Mouse (Mus musculus) limb, embryonic 12.5 days (tissue): ENCODE measurements around the gene Syn3. TPM values are rescaled to one million over a fixed set of nuclear protein-coding genes. Genes with fewer than 3 reads are reported as not detected.
"Not testable (repeated sequence)": the region's sequence is repeated elsewhere in the genome, so short reads cannot be mapped to it uniquely, and the experiment has no call there.

Experiments used
- ATAC-seq: fragments of 200-750 bp; cut with Nextera tagmentation; 2 replicates; pipeline ENCODE4 v1.8.0; 2017; ENCODE audit warnings: low read depth, moderate TSS enrichment; ENCODE audit not compliant: insufficient number of reproducible peaks, insufficient read depth, low FRiP score, low TSS enrichment
- H3K27ac ChIP-seq: fragments of 300-500 bp; sonication (generic); 2 replicates; pipeline ENCODE4 v1.5.1; 2016; ENCODE audit warnings: mild to moderate bottlenecking, moderate library complexity
- H3K27me3 ChIP-seq: fragments of 300-500 bp; sonication (generic); 2 replicates; pipeline ENCODE4 v1.6.1; 2016; ENCODE audit warnings: mild to moderate bottlenecking, moderate library complexity
- H3K36me3 ChIP-seq: fragments of 300-500 bp; sonication (generic); 2 replicates; pipeline ENCODE4 v1.6.1; 2016; ENCODE audit warnings: mild to moderate bottlenecking, moderate library complexity
- H3K4me1 ChIP-seq: fragments of 300-500 bp; sonication (generic); replicated peaks from 2 replicates; pipeline ENCODE4 v1.6.1; 2016
- H3K4me2 ChIP-seq: fragments of 300-500 bp; sonication (generic); 2 replicates; pipeline ENCODE4 v1.6.1; 2016; ENCODE audit warnings: mild to moderate bottlenecking, moderate library complexity
- H3K4me3 ChIP-seq: fragments of 300-500 bp; sonication (generic); replicated peaks from 2 replicates; pipeline ENCODE4 v1.5.1; 2016; ENCODE audit warnings: mild to moderate bottlenecking
- H3K9ac ChIP-seq: fragments of 300-500 bp; sonication (generic); replicated peaks from 2 replicates; pipeline ENCODE4 v1.6.1; 2016; ENCODE audit warnings: mild to moderate bottlenecking, moderate library complexity
- H3K9me3 ChIP-seq: fragments of 300-500 bp; sonication (generic); 2 replicates; pipeline ENCODE4 v1.6.1; 2016; ENCODE audit warnings: mild to moderate bottlenecking, moderate library complexity
- WGBS: fragments of 180-500 bp; shearing (Covaris S2); methylation state at CpG from one replicate; pipeline ENCODE4 v1.1.7; 2016; 5-methylcytosine and 5-hydroxymethylcytosine counted together
- polyA plus RNA-seq: library from polyadenylated mRNA; unstranded; fragments of >200 nt; fragmentation: Nextera tagmentation; extraction: Ambion mirVana; gene quantifications from 2 replicates; pipeline ENCODE4 v1.2.1, GENCODE M21; 2016

Gene Syn3
- polyA plus RNA-seq, 1 experiment from 2014 or later: 4.1 TPM

- 67% methylated on average over 3 of the region's 3 CpGs for WGBS
- no peak overlapping the region for H3K27ac ChIP-seq
- no peak overlapping the region for H3K9ac ChIP-seq
- no peak for ATAC-seq
- H3K4me3 ChIP-seq: no peak overlapping the region
- no peaks in the 10 kb centered on the region for H3K36me3 ChIP-seq
- H3K4me1 ChIP-seq: no peaks in the 10 kb centered on the region
- H3K9me3 ChIP-seq: no peaks in the 10 kb centered on the region
- H3K27me3 ChIP-seq: no peaks in the 10 kb centered on the region
- no peak overlapping the region for H3K4me2 ChIP-seq
Observed at GRCm38 (mm10) chr10:86444665-86445064, 54.0 kb downstream of the Syn3 start.

- no peak overlapping the region for H3K9ac ChIP-seq
- no peak for ATAC-seq
- H3K27ac ChIP-seq: no peak overlapping the region
- H3K4me2 ChIP-seq: no peak overlapping the region
- H3K36me3 ChIP-seq: no peaks in the 10 kb centered on the region
- H3K4me1 ChIP-seq: no peaks in the 10 kb centered on the region
- no peak overlapping the region for H3K4me3 ChIP-seq
- H3K27me3 ChIP-seq: no peaks in the 10 kb centered on the region
- 77% methylated on average over 3 of the region's 3 CpGs for WGBS
- no peaks in the 10 kb centered on the region for H3K9me3 ChIP-seq
Observed at GRCm38 (mm10) chr10:86441765-86442164, 56.9 kb downstream of the Syn3 start.

- ATAC-seq: no peak
Observed at GRCm38 (mm10) chr10:86439640-86440039, 59.1 kb downstream of the Syn3 start.

GRCm38 (mm10) chr10:86437294-86437693, 61.4 kb downstream of the Syn3 start:
- no peaks in the 10 kb centered on the region for H3K36me3 ChIP-seq
- H3K9me3 ChIP-seq: no peaks in the 10 kb centered on the region
- H3K27me3 ChIP-seq: no peaks in the 10 kb centered on the region
- H3K27ac ChIP-seq: no peak overlapping the region
- H3K4me1 ChIP-seq: no peaks in the 10 kb centered on the region
- H3K4me3 ChIP-seq: no peak overlapping the region
- no peak for ATAC-seq
- no peak overlapping the region for H3K9ac ChIP-seq
- WGBS: 84% methylated on average over 11 of the region's 11 CpGs
- H3K4me2 ChIP-seq: no peak overlapping the region

More at GRCm38 (mm10) chr10:86439640-86440039, 59.1 kb downstream of the Syn3 start:
- H3K4me1 ChIP-seq: no peaks in the 10 kb centered on the region
- no peak overlapping the region for H3K27ac ChIP-seq
- H3K4me2 ChIP-seq: no peak overlapping the region
- H3K36me3 ChIP-seq: no peaks in the 10 kb centered on the region
- no peak overlapping the region for H3K9ac ChIP-seq
- WGBS: 91% methylated on average over 4 of the region's 4 CpGs
- H3K4me3 ChIP-seq: no peak overlapping the region
- H3K9me3 ChIP-seq: no peaks in the 10 kb centered on the region
- no peaks in the 10 kb centered on the region for H3K27me3 ChIP-seq

GRCm38 (mm10) chr10:86435006-86435405, 63.7 kb downstream of the Syn3 start:
- H3K9ac ChIP-seq, ATAC-seq, H3K4me2 ChIP-seq, H3K9me3 ChIP-seq, H3K36me3 ChIP-seq, H3K4me1 ChIP-seq, H3K4me3 ChIP-seq, H3K27ac ChIP-seq, H3K27me3 ChIP-seq: not testable (repeated sequence)
- 69% methylated on average over 4 of the region's 4 CpGs for WGBS

DNA sequence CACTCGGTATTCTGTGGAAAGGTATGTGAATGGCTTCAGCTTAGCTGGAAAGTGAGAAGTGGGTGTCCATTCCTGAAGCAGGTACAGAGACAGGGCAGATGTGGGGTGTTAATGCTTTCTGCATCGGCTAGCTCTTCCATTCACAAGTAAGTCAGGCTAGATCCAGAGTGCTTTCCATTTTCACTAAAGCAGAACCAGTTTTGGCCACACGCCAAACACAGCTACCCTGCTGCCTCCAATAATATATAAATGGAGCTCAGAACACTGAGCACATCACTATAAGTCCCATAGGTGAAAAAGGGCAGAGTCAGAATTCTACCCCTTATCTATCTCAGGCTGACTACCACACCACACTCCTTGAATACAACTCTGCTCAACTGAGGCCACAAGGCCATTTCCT, 69.0 kb downstream of the Syn3 start:
- Histone ChIP-seq H3K36me3 (no peaks in the 10 kb centered on the region), H3K9ac (no peak overlapping the region), H3K4me3 (no peak overlapping the region), H3K9me3 (no peaks in the 10 kb centered on the region), H3K4me2 (no peak overlapping the region), H3K27ac (no peak overlapping the region), H3K4me1 (peaks cover 31% of the 10 kb centered on the region), H3K27me3 (peaks cover 12% of the 10 kb centered on the region; the same call in 1 of the 2 replicates)
- 66% methylated on average over 3 of the region's 3 CpGs for WGBS
- no peak for ATAC-seq

GRCm38 (mm10) chr10:86427956-86428355, 70.7 kb downstream of the Syn3 start:
- Histone ChIP-seq H3K4me3 (no peak overlapping the region), H3K36me3 (no peaks in the 10 kb centered on the region), H3K27ac (no peak overlapping the region), H3K27me3 (peaks cover 14% of the 10 kb centered on the region), H3K4me2 (no peak overlapping the region), H3K4me1 (peaks cover 42% of the 10 kb centered on the region), H3K9me3 (no peaks in the 10 kb centered on the region), H3K9ac (no peak overlapping the region)
- 89% methylated on average over 2 of the region's 2 CpGs for WGBS
- ATAC-seq: no peak

GRCm38 (mm10) chr10:86425690-86426530, 72.8 kb downstream of the Syn3 start:
- H3K9ac ChIP-seq: no peak overlapping the region
- peaks cover 15% of the 10 kb centered on the region for H3K27me3 ChIP-seq
- no peaks in the 10 kb centered on the region for H3K36me3 ChIP-seq
- peak overlapping the region; percentile 26 for H3K4me2 ChIP-seq
- WGBS: 6% methylated on average over 10 of the region's 10 CpGs
- no peaks in the 10 kb centered on the region for H3K9me3 ChIP-seq
- H3K4me3 ChIP-seq: no peak overlapping the region
- peak overlapping the region; percentile 92 for H3K27ac ChIP-seq
- peaks cover 42% of the 10 kb centered on the region for H3K4me1 ChIP-seq
- peak; percentile 94 for ATAC-seq

DNA sequence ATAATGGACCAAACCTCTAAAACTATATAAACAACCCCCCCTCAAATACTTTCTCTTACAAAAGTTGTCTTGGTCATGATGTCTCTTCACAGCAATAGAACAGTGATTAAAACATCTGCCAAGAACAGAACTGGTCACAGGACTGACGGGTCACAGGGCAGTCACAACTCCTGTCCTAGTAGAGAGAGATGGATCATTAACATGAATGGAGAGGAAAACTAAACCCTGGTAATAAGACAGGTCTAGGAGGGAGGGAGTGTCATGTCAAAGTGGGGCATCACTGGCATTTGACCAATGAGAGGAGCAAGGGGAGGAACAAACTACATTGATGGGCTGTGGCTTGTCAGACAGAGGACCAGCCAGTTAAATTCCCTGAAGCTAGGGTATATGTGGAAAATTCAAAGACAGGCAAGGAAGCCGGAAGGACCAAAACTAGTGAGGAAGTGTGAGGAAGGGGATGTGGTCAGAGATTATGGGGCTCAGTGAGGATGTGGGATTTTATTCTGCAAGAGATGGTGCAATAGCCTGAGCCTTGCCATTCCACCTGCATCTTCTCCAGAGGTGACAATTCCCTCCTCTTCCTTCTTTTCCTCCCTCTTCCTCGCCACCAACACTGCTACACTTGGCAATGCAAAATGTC, 76.8 kb downstream of the Syn3 start:
- no peaks in the 10 kb centered on the region for H3K9me3 ChIP-seq
- no peak overlapping the region for H3K27ac ChIP-seq
- no peak overlapping the region for H3K4me3 ChIP-seq
- no peak overlapping the region for H3K9ac ChIP-seq
- WGBS: 79% methylated on average over 3 of the region's 3 CpGs
- peaks cover 40% of the 10 kb centered on the region for H3K4me1 ChIP-seq
- H3K4me2 ChIP-seq: no peak overlapping the region
- H3K27me3 ChIP-seq: peaks cover 7% of the 10 kb centered on the region; the same call in 1 of the 2 replicates
- H3K36me3 ChIP-seq: no peaks in the 10 kb centered on the region
- no peak for ATAC-seq

- WGBS: 80% methylated on average over 5 of the region's 5 CpGs
- Histone ChIP-seq H3K9ac (no peak overlapping the region), H3K4me2 (no peak overlapping the region), H3K9me3 (no peaks in the 10 kb centered on the region), H3K4me1 (peaks cover 12% of the 10 kb centered on the region), H3K4me3 (no peak overlapping the region), H3K27me3 (peaks cover 7% of the 10 kb centered on the region; the same call in 1 of the 2 replicates), H3K36me3 (no peaks in the 10 kb centered on the region), H3K27ac (no peak overlapping the region)
- no peak for ATAC-seq
Observed at GRCm38 (mm10) chr10:86418931-86419330, 79.8 kb downstream of the Syn3 start.

DNA sequence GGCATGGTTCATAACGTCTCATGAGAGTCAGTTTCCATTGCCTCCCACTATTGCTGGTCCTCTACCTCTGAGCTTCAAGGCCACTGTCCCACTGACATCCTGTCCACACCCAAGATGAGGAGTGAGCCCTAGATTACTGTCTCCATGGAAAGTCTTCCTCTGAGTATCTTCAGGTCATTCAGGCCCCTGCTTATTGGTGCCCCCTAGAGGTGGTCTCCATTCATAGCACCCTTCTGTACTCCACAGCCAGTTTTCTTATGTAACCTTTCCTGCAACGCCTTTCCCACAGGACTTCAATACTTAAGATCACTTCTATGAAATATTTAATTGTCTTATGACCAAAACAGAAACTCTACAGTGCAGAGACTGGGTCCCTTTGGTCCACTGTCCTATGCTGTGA, 80.4 kb downstream of the Syn3 start:
- no peak overlapping the region for H3K4me2 ChIP-seq
- H3K27ac ChIP-seq: no peak overlapping the region
- no peaks in the 10 kb centered on the region for H3K9me3 ChIP-seq
- ATAC-seq: no peak
- WGBS: 82% methylated on average over 2 of the region's 2 CpGs
- H3K27me3 ChIP-seq: peaks cover 7% of the 10 kb centered on the region; the same call in 1 of the 2 replicates
- no peaks in the 10 kb centered on the region for H3K36me3 ChIP-seq
- H3K9ac ChIP-seq: no peak overlapping the region
- H3K4me3 ChIP-seq: no peak overlapping the region
- H3K4me1 ChIP-seq: peaks cover 9% of the 10 kb centered on the region
